Mouse (Mus musculus) brain, embryonic 14.5 days (tissue): ENCODE results near the gene Sox18. TPM values are rescaled to one million over a fixed set of nuclear protein-coding genes. Genes with fewer than 3 reads are reported as not detected.

Experiments
- DNase-seq: peaks from one replicate; pipeline ENCODE4 v3.0.0-alpha.2; 2011; ENCODE audit warnings: low read depth
- CTCF ChIP-seq: fragments of 200-500 bp; IDR thresholded peaks from 2 replicates; pipeline ENCODE4 v1.5.1; 2012; ENCODE audit warnings: inconsistent platforms, mild to moderate bottlenecking, moderate library complexity, borderline replicate concordance; ENCODE audit not compliant: insufficient read depth, insufficient read length; ENCODE audit errors: extremely low read depth
- POLR2A ChIP-seq: fragments of 200-500 bp; IDR thresholded peaks from 2 replicates; pipeline ENCODE4 v1.6.1; 2012; ENCODE audit warnings: mild to moderate bottlenecking, inconsistent platforms, borderline replicate concordance; ENCODE audit not compliant: poor library complexity, insufficient read depth, insufficient read length, severe bottlenecking; ENCODE audit errors: extremely low read depth
- polyA plus RNA-seq: library from polyadenylated mRNA; depleted of rRNA; stranded (reverse); fragments of >200 nt; gene quantifications from 2 replicates; pipeline ENCODE4 v1.2.3, GENCODE M21; 2012

Gene Sox18
- polyA plus RNA-seq, 1 experiment, result 31.6 TPM

- DNase-seq, result peak; percentile 91
- TF ChIP-seq POLR2A (no peak), CTCF (peak; percentile 94)
These were observed 7.3 kb upstream of the Sox18 start for GRCm38 (mm10) chr2:181678780-181679179.

DNA sequence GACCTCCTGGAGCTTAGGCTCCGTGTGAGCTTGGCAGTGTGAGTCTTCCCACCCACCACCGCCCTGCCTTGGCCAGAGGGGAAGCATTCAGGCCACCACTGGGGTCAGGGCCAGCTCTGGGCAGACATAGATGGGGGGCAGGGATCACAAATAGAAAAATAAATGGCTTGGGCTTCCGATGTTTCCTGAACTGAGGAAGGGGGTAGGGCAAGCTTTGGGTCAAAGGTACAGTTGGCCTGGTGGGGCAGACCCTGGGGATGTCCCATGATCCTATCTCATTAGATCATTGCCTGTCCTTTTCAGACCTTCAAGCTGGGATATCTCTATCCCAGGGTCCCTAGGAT, 6.3 kb upstream of the Sox18 start:
- TF ChIP-seq CTCF, result no peak
- TF ChIP-seq POLR2A, result no peak
- no peak for DNase-seq

- DNase-seq, result peak; percentile 8
These were observed 5.8 kb upstream of the Sox18 start for GRCm38 (mm10) chr2:181677096-181677754.

GRCm38 (mm10) chr2:181676424-181676823, 5.0 kb upstream of the Sox18 start:
- TF ChIP-seq CTCF (no peak), POLR2A (no peak)

More at GRCm38 (mm10) chr2:181677096-181677754, 5.8 kb upstream of the Sox18 start:
- no peak for TF ChIP-seq POLR2A
- no peak for TF ChIP-seq CTCF

GRCm38 (mm10) chr2:181675454-181675853, 4.0 kb upstream of the Sox18 start:
- TF ChIP-seq POLR2A (no peak), CTCF (no peak)
- DNase-seq, result peak; percentile 66

More at GRCm38 (mm10) chr2:181676424-181676823, 5.0 kb upstream of the Sox18 start:
- peak; percentile 74 for DNase-seq

- DNase-seq, result no peak
- TF ChIP-seq CTCF, result no peak
- TF ChIP-seq POLR2A, result no peak
These were observed 3.5 kb upstream of the Sox18 start for GRCm38 (mm10) chr2:181674934-181675333.

- DNase-seq, result no peak
- TF ChIP-seq POLR2A (no peak), CTCF (no peak)
These were observed 2.1 kb upstream of the Sox18 start for GRCm38 (mm10) chr2:181673501-181673900.

GRCm38 (mm10) chr2:181671984-181672383, 544 bp upstream of the Sox18 start:
- TF ChIP-seq POLR2A (no peak), CTCF (no peak)
- DNase-seq, result no peak

DNA sequence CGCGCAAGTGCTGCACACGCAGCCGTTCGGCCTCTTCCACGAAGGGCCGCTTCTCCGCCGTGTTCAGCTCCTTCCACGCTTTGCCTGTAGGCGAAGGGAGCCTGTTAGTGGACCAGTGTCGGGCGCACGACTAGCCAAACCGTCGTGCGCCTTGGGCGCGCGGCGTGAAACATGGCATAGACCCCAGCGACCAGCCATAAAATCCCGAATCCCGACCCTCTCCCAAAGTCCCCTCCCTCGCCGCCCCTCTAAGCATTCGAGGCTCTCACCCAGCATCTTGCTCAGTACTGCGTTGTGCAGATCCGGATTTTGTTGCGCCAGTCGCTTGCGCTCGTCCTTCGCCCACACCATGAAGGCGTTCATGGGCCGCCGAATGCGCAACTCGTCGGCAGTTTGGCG, 528 bp downstream of the Sox18 start:
- peak; percentile 27 for DNase-seq
- TF ChIP-seq CTCF (no peak), POLR2A (no peak)

DNA sequence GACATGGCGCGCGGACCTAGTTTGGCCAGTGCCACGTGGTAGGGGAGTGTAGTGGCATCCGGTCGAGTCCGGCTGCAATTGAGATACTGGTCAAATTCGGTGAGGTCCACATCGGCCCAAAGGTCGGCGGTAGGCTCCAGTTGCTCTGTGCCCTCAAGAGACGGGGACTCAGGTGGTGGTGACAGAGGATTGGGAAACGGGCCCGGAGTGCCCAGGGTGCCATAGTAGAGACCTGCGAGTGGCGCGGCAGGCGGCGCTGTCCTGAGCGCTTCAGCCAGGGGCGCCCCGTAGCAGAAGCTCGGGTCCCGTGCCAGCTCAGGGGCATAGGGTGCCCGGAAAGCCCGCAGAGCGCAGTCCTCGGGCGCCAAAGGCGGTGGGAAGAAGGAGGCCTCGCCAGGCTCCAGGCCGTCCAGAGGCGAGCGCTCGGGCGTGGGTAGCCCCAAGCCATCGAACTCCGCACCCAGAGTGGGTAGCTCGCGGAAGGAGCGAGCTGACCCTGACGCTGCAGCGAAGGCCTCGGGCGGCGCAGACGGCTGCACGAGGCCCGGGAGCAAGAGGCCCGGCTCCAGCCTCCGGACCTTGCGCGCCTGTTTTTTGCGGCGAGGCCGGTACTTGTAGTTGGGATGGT, 1.0 kb downstream of the Sox18 start:
- DNase-seq, result no peak

GRCm38 (mm10) chr2:181663298-181663630, 8.2 kb downstream of the Sox18 start:
- no peak for DNase-seq
- TF ChIP-seq CTCF (no peak), POLR2A (no peak)

More for the DNA sequence above, 1.0 kb downstream of the Sox18 start:
- TF ChIP-seq POLR2A, result no peak
- TF ChIP-seq CTCF, result no peak
